Mouse (Mus musculus) liver, postnatal 0 days (tissue): ENCODE measurements at regions not wholly inside any gene's neighbourhood (a gene's known extent, or its start where the extent isn't known, plus 50 kb on each side); places are given as distances from the start of the nearest gene placed in this dataset.

ENCODE experiments used
- CTCF ChIP-seq: sonication (generic); IDR thresholded peaks from 2 replicates; pipeline ENCODE4 v1.5.1; 2016; ENCODE audit warnings: antibody characterized with exemption, low read depth
- EP300 ChIP-seq: IDR thresholded peaks from 2 replicates; pipeline ENCODE4 v1.6.1; 2016; ENCODE audit warnings: antibody characterized with exemption, low read depth, mild to moderate bottlenecking

DNA sequence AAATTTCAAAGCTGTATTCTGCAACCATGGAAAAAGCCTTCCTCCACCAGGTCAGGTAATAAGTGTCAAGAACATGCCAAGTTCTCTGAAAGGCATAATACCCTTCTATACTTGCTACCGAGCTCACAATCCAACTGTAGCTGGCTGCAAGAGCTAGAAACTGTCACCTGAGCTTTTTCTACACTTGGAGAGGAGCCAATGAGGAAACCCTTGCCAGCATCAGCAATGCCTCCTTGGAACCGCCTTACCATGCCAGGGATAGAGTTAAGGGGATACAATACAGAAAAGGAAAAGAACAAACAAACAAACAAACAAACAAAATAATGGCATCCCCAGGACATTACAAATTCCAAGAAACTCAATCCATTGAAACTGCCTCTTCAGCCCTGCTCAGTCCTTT lies 62.5 kb upstream of the Ccn2 start:
- no peak for TF ChIP-seq CTCF
- TF ChIP-seq EP300, result no peak
